Mouse (Mus musculus): ENCODE results near the gene Slc43a2. TPM values are rescaled to one million over a fixed set of nuclear protein-coding genes. Genes with fewer than 3 reads are reported as not detected.

Slc43a2 gene
- polyA plus RNA-seq (2015; fragmentation: Nextera tagmentation; extraction: Ambion mirVana): 15.2 and 17.6 TPM in 2 replicates

- H3K4me1 ChIP-seq (replicated peaks): peaks cover 44% of the 10 kb centered on the region
- peak; percentile 95 for ATAC-seq (ENCODE audit: low FRiP score, low read depth)
- peak within 1 kb of the TSS; percentile 98 for H3K4me2 ChIP-seq
- peak within 1 kb of the TSS; percentile 99 for H3K27ac ChIP-seq (replicated peaks)
- H3K27me3 ChIP-seq: no peaks in the 10 kb centered on the region
- peak within 1 kb of the TSS; percentile 80 for H3K4me3 ChIP-seq
- no peaks in the 10 kb centered on the region for H3K36me3 ChIP-seq
- H3K9ac ChIP-seq: peak within 1 kb of the TSS; percentile 92
- WGBS: under 1% methylated on average over 62 of the region's 62 CpGs
- no peaks in the 10 kb centered on the region for H3K9me3 ChIP-seq
Observed at GRCm38 (mm10) chr11:75531469-75532242, at the start of gene Slc43a2. Slc43a2 (plus strand) TSS chr11:75531694.

DNA sequence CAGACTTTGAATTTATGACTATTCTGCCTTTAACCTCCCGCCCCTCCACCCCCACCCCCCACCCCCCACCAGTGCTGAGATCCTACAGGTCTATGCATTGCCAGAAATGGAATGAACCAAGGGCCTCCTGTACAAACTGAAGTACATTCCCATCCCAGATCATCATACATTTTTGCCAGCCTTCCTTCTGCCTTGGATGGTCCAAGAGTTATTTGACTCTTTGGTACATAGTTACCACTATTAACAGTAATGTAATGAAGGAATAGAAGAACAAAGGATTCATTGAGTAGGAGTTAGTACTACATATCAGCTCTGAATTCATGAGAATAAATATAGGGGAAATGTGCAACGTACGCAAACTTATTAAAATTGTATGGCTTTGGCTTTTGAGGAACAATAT is 45.3 kb upstream of the Slc43a2 start:
- WGBS: 24% methylated on average over 3 of the region's 3 CpGs
- peak overlapping the region; percentile 52 for H3K4me2 ChIP-seq
- ATAC-seq (ENCODE audit: low FRiP score, low read depth): peak; percentile 59
- H3K36me3 ChIP-seq: peaks cover 20% of the 10 kb centered on the region
- H3K9ac ChIP-seq: no peak overlapping the region
- H3K4me3 ChIP-seq: peak overlapping the region; percentile 90
- peak overlapping the region; percentile 50; the same call in 1 of the 2 replicates for H3K27ac ChIP-seq (replicated peaks)
- peaks cover 13% of the 10 kb centered on the region for H3K4me1 ChIP-seq (replicated peaks)
- H3K9me3 ChIP-seq: no peaks in the 10 kb centered on the region
- no peaks in the 10 kb centered on the region; the same call in 1 of the 2 replicates for H3K27me3 ChIP-seq

- Histone ChIP-seq H3K36me3 (peaks cover 26% of the 10 kb centered on the region), H3K9me3 (no peaks in the 10 kb centered on the region), H3K27ac (replicated peaks) (peak within 1 kb of the TSS; percentile 79), H3K4me1 (replicated peaks) (peaks cover 13% of the 10 kb centered on the region), H3K4me2 (peak within 1 kb of the TSS; percentile 94), H3K27me3 (no peaks in the 10 kb centered on the region; the same call in 1 of the 2 replicates), H3K9ac (peak within 1 kb of the TSS; percentile 78), H3K4me3 (peak within 1 kb of the TSS; percentile 90)
- ATAC-seq (ENCODE audit: low FRiP score, low read depth): peak; percentile 100
- WGBS: under 1% methylated on average over 51 of the region's 52 CpGs
Observed at GRCm38 (mm10) chr11:75486601-75487285, 44.8 kb upstream of the Slc43a2 start, which contains the start of gene Prpf8. Prpf8 (plus strand) TSS chr11:75486816.

GRCm38 (mm10) chr11:75487496-75487895 is 44.0 kb upstream of the Slc43a2 start:
- no peaks in the 10 kb centered on the region for H3K9me3 ChIP-seq
- H3K4me2 ChIP-seq: peak overlapping the region; percentile 94
- H3K27ac ChIP-seq (replicated peaks): peak overlapping the region; percentile 79; the same call in 1 of the 2 replicates
- H3K36me3 ChIP-seq: peaks cover 33% of the 10 kb centered on the region
- H3K4me3 ChIP-seq: peak overlapping the region; percentile 90
- H3K27me3 ChIP-seq: no peaks in the 10 kb centered on the region; the same call in 1 of the 2 replicates
- peak overlapping the region; percentile 78 for H3K9ac ChIP-seq
- WGBS: 54% methylated on average over 6 of the region's 6 CpGs
- peaks cover 13% of the 10 kb centered on the region for H3K4me1 ChIP-seq (replicated peaks)
- no peak for ATAC-seq (ENCODE audit: low FRiP score, low read depth)

GRCm38 (mm10) chr11:75494296-75495049 is 37.0 kb upstream of the Slc43a2 start:
- no peak overlapping the region for H3K27ac ChIP-seq (replicated peaks)
- no peak overlapping the region for H3K9ac ChIP-seq
- H3K4me2 ChIP-seq: no peak overlapping the region
- H3K4me1 ChIP-seq (replicated peaks): no peaks in the 10 kb centered on the region
- 92% methylated on average over 10 of the region's 10 CpGs for WGBS
- H3K4me3 ChIP-seq: no peak overlapping the region
- no peaks in the 10 kb centered on the region for H3K27me3 ChIP-seq
- H3K36me3 ChIP-seq: peaks cover 100% of the 10 kb centered on the region
- ATAC-seq (ENCODE audit: low FRiP score, low read depth): no peak
- no peaks in the 10 kb centered on the region for H3K9me3 ChIP-seq

GRCm38 (mm10) chr11:75498126-75498525 is 33.4 kb upstream of the Slc43a2 start:
- Histone ChIP-seq H3K4me3 (no peak overlapping the region), H3K9ac (no peak overlapping the region), H3K9me3 (no peaks in the 10 kb centered on the region), H3K4me2 (no peak overlapping the region), H3K36me3 (peaks cover 99% of the 10 kb centered on the region), H3K27me3 (no peaks in the 10 kb centered on the region), H3K4me1 (replicated peaks) (no peaks in the 10 kb centered on the region), H3K27ac (replicated peaks) (no peak overlapping the region)
- ATAC-seq (ENCODE audit: low FRiP score, low read depth): no peak
- 83% methylated on average over 1 of the region's 1 CpGs for WGBS

GRCm38 (mm10) chr11:75508162-75508561 is 23.3 kb upstream of the Slc43a2 start:
- 98% methylated on average over 4 of the region's 4 CpGs for WGBS
- peaks cover 60% of the 10 kb centered on the region for H3K36me3 ChIP-seq

DNA sequence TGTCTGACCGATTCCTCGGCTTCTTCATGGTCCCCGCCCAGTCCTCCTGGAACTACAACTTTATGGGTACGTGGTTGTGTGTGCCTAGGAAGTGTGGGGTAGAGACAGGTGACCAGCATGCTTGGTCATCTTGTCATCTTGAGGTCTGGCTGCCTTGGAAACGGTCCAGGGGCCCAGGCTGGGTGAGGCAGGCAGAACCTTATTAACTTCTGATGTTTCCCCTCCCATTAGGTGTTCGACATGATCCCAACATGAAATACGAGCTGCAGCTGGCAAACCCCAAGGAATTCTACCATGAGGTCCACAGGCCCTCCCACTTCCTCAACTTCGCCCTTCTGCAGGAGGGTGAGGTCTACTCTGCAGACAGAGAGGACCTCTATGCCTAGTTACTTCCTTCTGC is 22.6 kb upstream of the Slc43a2 start:
- Histone ChIP-seq H3K9ac (no peak overlapping the region), H3K4me2 (no peak overlapping the region), H3K27ac (replicated peaks) (no peak overlapping the region), H3K9me3 (no peaks in the 10 kb centered on the region), H3K27me3 (no peaks in the 10 kb centered on the region), H3K36me3 (peaks cover 53% of the 10 kb centered on the region), H3K4me3 (no peak overlapping the region), H3K4me1 (replicated peaks) (peaks cover 20% of the 10 kb centered on the region)
- no peak for ATAC-seq (ENCODE audit: low FRiP score, low read depth)
- WGBS: 77% methylated on average over 8 of the region's 8 CpGs

More at GRCm38 (mm10) chr11:75508162-75508561, 23.3 kb upstream of the Slc43a2 start:
- Histone ChIP-seq H3K9ac (no peak overlapping the region), H3K27me3 (no peaks in the 10 kb centered on the region), H3K27ac (replicated peaks) (no peak overlapping the region), H3K9me3 (no peaks in the 10 kb centered on the region), H3K4me1 (replicated peaks) (peaks cover 20% of the 10 kb centered on the region), H3K4me3 (no peak overlapping the region), H3K4me2 (no peak overlapping the region)
- no peak for ATAC-seq (ENCODE audit: low FRiP score, low read depth)

DNA sequence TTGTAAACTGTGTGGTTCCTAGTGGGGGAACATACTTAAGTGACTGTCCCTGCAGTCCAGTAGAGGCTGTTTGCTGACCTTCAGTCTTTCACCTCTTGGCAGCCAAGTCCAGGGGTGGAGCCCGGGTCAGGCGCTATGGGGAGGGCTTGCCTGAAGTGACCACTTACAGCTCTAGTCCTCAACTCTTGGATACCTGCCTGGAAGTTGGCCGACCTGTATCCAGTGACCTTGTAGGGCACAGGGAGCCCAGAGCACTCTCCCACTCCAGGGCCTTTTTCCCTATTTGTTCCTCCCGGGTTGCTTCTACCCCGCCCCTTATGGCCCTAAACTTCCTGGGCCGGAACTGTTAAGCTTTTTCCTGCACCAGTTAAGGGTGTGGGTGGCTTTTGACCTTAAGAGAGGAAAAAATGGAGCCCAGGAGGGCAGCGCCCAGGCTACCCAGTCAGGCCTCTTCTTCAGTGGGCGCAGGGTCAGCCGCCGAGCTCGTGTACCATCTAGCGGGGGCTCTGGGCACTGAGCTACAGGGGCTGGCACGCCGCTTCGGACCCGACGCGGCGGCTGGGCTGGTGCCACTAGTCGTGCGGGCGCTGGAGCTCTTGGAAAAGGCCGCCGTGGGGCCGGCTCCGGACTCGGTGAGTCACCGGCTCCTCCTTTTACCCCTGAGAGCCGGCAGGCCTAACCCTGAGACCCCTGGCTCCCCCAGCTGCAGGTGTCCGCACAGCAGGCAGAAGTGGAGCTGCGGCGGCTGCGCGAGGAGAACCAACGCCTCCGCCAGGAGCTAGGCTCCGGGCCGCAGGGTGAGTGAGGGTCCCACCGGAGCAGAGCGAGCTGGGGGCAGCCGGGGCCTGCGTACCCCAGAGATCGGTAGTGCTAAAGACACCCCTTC is 21.5 kb upstream of the Slc43a2 start, which contains the start of gene Rilp:
Rilp (plus strand) TSS at position 354 of the 886 bp plus-strand sequence.
- Histone ChIP-seq H3K27ac (replicated peaks) (peak within 1 kb of the TSS; percentile 79), H3K27me3 (no peaks in the 10 kb centered on the region), H3K4me3 (peak within 1 kb of the TSS; percentile 52), H3K4me2 (peak within 1 kb of the TSS; percentile 92), H3K4me1 (replicated peaks) (peaks cover 20% of the 10 kb centered on the region), H3K9ac (peak within 1 kb of the TSS; percentile 42), H3K9me3 (no peaks in the 10 kb centered on the region), H3K36me3 (peaks cover 42% of the 10 kb centered on the region)
- WGBS: 3% methylated on average over 43 of the region's 43 CpGs
- peak; percentile 68 for ATAC-seq (ENCODE audit: low FRiP score, low read depth)

- WGBS: 3% methylated on average over 24 of the region's 24 CpGs
- H3K9ac ChIP-seq: peak overlapping the region; percentile 42
- H3K27ac ChIP-seq (replicated peaks): peak overlapping the region; percentile 79
- peak overlapping the region; percentile 92 for H3K4me2 ChIP-seq
- H3K36me3 ChIP-seq: peaks cover 37% of the 10 kb centered on the region
- H3K4me1 ChIP-seq (replicated peaks): peaks cover 20% of the 10 kb centered on the region
- no peaks in the 10 kb centered on the region for H3K27me3 ChIP-seq
- H3K9me3 ChIP-seq: no peaks in the 10 kb centered on the region
- peak overlapping the region; percentile 52 for H3K4me3 ChIP-seq
- ATAC-seq (ENCODE audit: low FRiP score, low read depth): peak; percentile 91
Observed at GRCm38 (mm10) chr11:75510627-75510993, 20.9 kb upstream of the Slc43a2 start.

- no peak overlapping the region for H3K9ac ChIP-seq
- H3K9me3 ChIP-seq: no peaks in the 10 kb centered on the region
- no peaks in the 10 kb centered on the region for H3K27me3 ChIP-seq
- H3K4me2 ChIP-seq: no peak overlapping the region
- H3K36me3 ChIP-seq: peaks cover 31% of the 10 kb centered on the region
- no peak overlapping the region; the same call in 1 of the 2 replicates for H3K27ac ChIP-seq (replicated peaks)
- no peak overlapping the region for H3K4me3 ChIP-seq
- 85% methylated on average over 6 of the region's 6 CpGs for WGBS
- peaks cover 20% of the 10 kb centered on the region for H3K4me1 ChIP-seq (replicated peaks)
- no peak for ATAC-seq (ENCODE audit: low FRiP score, low read depth)
Observed at GRCm38 (mm10) chr11:75511213-75511612, 20.3 kb upstream of the Slc43a2 start.

Measured in hindbrain, embryonic 15.5 days (tissue).